Mouse (Mus musculus) myocyte (in vitro differentiated cells): ENCODE data around the gene Ntrk2.

Experiments
- CEBPB ChIP-seq: IDR thresholded peaks from 2 replicates; pipeline ENCODE4 v1.6.1; 2011; ENCODE audit warnings: mild to moderate bottlenecking, moderate library complexity; ENCODE audit not compliant: poor library complexity, insufficient read depth, severe bottlenecking
- E2F4 ChIP-seq: IDR thresholded peaks from one replicate; pipeline ENCODE4 v1.6.1; 2011; ENCODE audit warnings: mild to moderate bottlenecking, control low read depth, moderate library complexity; ENCODE audit not compliant: insufficient read depth
- MAX ChIP-seq: IDR thresholded peaks from one replicate; pipeline ENCODE4 v1.6.1; 2011; ENCODE audit warnings: low read depth, mild to moderate bottlenecking, control low read depth
- MYOD1 ChIP-seq, 3 experiments: IDR thresholded peaks; one replicate each; pipeline ENCODE4 v1.6.1; 2011; ENCODE audit warnings: control low read depth in 2 of 3, low read depth in 2 of 3, mild to moderate bottlenecking in 2 of 3, moderate library complexity in 1 of 3; ENCODE audit not compliant: insufficient read length in 2 of 3, control insufficient read depth in 1 of 3
- MYOG ChIP-seq, 3 experiments: IDR thresholded peaks; one replicate each; pipeline ENCODE4 v1.6.1; 2011; ENCODE audit warnings: control low read depth in 2 of 3, low read depth in 2 of 3, mild to moderate bottlenecking in 2 of 3; ENCODE audit not compliant: insufficient read length in 2 of 3, control insufficient read depth in 1 of 3, insufficient read depth in 1 of 3
- POLR2A ChIP-seq: IDR thresholded peaks from one replicate; pipeline ENCODE4 v1.6.1; 2011; ENCODE audit warnings: low read depth, mild to moderate bottlenecking, control low read depth, moderate library complexity; ENCODE audit not compliant: insufficient read length
- POLR2AphosphoS2 ChIP-seq: IDR thresholded peaks from one replicate; pipeline ENCODE4 v1.6.1; 2011; ENCODE audit warnings: low read depth, control low read depth; ENCODE audit not compliant: insufficient read length
- SRF ChIP-seq: IDR thresholded peaks from one replicate; pipeline ENCODE4 v1.6.1; 2011; ENCODE audit warnings: low read depth; ENCODE audit not compliant: control insufficient read depth, insufficient read length
- TCF12 ChIP-seq: IDR thresholded peaks from one replicate; pipeline ENCODE4 v1.6.1; 2011; ENCODE audit warnings: mild to moderate bottlenecking, control low read depth; ENCODE audit not compliant: poor library complexity, insufficient read depth, severe bottlenecking
- TCF3 ChIP-seq: IDR thresholded peaks from one replicate; pipeline ENCODE4 v1.6.1; 2011; ENCODE audit warnings: low read depth, control low read depth; ENCODE audit not compliant: insufficient read length
- USF1 ChIP-seq: IDR thresholded peaks from one replicate; pipeline ENCODE4 v1.6.1; 2011; ENCODE audit warnings: low read depth, mild to moderate bottlenecking, control low read depth, moderate library complexity

GRCm38 (mm10) chr13:59089016-59089415 lies 282.6 kb downstream of the Ntrk2 start:
- TF ChIP-seq POLR2A (no peak), CEBPB (no peak), MYOG (IDR thresholded peaks at IDR 0.05; ENCODE audit: control insufficient read depth in 1 of 3, insufficient read depth in 1 of 3, insufficient read length in 2 of 3, low read depth in 2 of 3) (no peak), MYOD1 (IDR thresholded peaks at IDR 0.05; ENCODE audit: control insufficient read depth in 1 of 3, insufficient read length in 2 of 3, low read depth in 2 of 3) (no peak), MAX (no peak), POLR2AphosphoS2 (no peak), SRF (no peak), USF1 (no peak), TCF3 (no peak), E2F4 (no peak), TCF12 (no peak)
